Mouse (Mus musculus) myocyte (in vitro differentiated cells): ENCODE measurements at regions not wholly inside any gene's neighbourhood (a gene's known extent, or its start where the extent isn't known, plus 50 kb on each side); places are given as distances from the start of the nearest gene placed in this dataset.

Experiments
- H3K27me3 ChIP-seq: one replicate; pipeline ENCODE4 v1.6.1; 2011; ENCODE audit not compliant: control insufficient read depth, insufficient read depth, insufficient read length
- H3K36me3 ChIP-seq: one replicate; pipeline ENCODE4 v1.6.1; 2011; ENCODE audit not compliant: control insufficient read depth, insufficient read depth
- H3K4me2 ChIP-seq: one replicate; pipeline ENCODE4 v1.6.1; 2011; ENCODE audit warnings: low read depth, control low read depth
- H3K4me3 ChIP-seq: one replicate; pipeline ENCODE4 v1.5.1; 2011; ENCODE audit warnings: mild to moderate bottlenecking, control low read depth, moderate library complexity
- H3K79me2 ChIP-seq: one replicate; pipeline ENCODE4 v1.6.1; 2011; ENCODE audit not compliant: control insufficient read depth, insufficient read depth
- H3ac ChIP-seq: one replicate; pipeline ENCODE4 v1.6.1; 2011; ENCODE audit not compliant: control insufficient read depth, insufficient read length
- CEBPB ChIP-seq: IDR thresholded peaks from 2 replicates; pipeline ENCODE4 v1.6.1; 2011; ENCODE audit warnings: mild to moderate bottlenecking, moderate library complexity; ENCODE audit not compliant: poor library complexity, insufficient read depth, severe bottlenecking
- E2F4 ChIP-seq: IDR thresholded peaks from one replicate; pipeline ENCODE4 v1.6.1; 2011; ENCODE audit warnings: mild to moderate bottlenecking, control low read depth, moderate library complexity; ENCODE audit not compliant: insufficient read depth
- MAX ChIP-seq: IDR thresholded peaks from one replicate; pipeline ENCODE4 v1.6.1; 2011; ENCODE audit warnings: low read depth, mild to moderate bottlenecking, control low read depth
- MYOD1 ChIP-seq, 3 experiments: IDR thresholded peaks; one replicate each; pipeline ENCODE4 v1.6.1; 2011; ENCODE audit warnings: control low read depth in 2 of 3, low read depth in 2 of 3, mild to moderate bottlenecking in 2 of 3, moderate library complexity in 1 of 3; ENCODE audit not compliant: insufficient read length in 2 of 3, control insufficient read depth in 1 of 3
- MYOG ChIP-seq, 3 experiments: IDR thresholded peaks; one replicate each; pipeline ENCODE4 v1.6.1; 2011; ENCODE audit warnings: control low read depth in 2 of 3, low read depth in 2 of 3, mild to moderate bottlenecking in 2 of 3; ENCODE audit not compliant: insufficient read length in 2 of 3, control insufficient read depth in 1 of 3, insufficient read depth in 1 of 3
- POLR2A ChIP-seq: IDR thresholded peaks from one replicate; pipeline ENCODE4 v1.6.1; 2011; ENCODE audit warnings: low read depth, mild to moderate bottlenecking, control low read depth, moderate library complexity; ENCODE audit not compliant: insufficient read length
- POLR2AphosphoS2 ChIP-seq: IDR thresholded peaks from one replicate; pipeline ENCODE4 v1.6.1; 2011; ENCODE audit warnings: low read depth, control low read depth; ENCODE audit not compliant: insufficient read length
- REST ChIP-seq: IDR thresholded peaks from one replicate; pipeline ENCODE4 v1.6.1; 2011; ENCODE audit warnings: mild to moderate bottlenecking, control low read depth, moderate library complexity; ENCODE audit not compliant: insufficient read depth, insufficient read length
- SRF ChIP-seq: IDR thresholded peaks from one replicate; pipeline ENCODE4 v1.6.1; 2011; ENCODE audit warnings: low read depth; ENCODE audit not compliant: control insufficient read depth, insufficient read length
- TCF12 ChIP-seq: IDR thresholded peaks from one replicate; pipeline ENCODE4 v1.6.1; 2011; ENCODE audit warnings: mild to moderate bottlenecking, control low read depth; ENCODE audit not compliant: poor library complexity, insufficient read depth, severe bottlenecking
- TCF3 ChIP-seq: IDR thresholded peaks from one replicate; pipeline ENCODE4 v1.6.1; 2011; ENCODE audit warnings: low read depth, control low read depth; ENCODE audit not compliant: insufficient read length
- USF1 ChIP-seq: IDR thresholded peaks from one replicate; pipeline ENCODE4 v1.6.1; 2011; ENCODE audit warnings: low read depth, mild to moderate bottlenecking, control low read depth, moderate library complexity

DNA sequence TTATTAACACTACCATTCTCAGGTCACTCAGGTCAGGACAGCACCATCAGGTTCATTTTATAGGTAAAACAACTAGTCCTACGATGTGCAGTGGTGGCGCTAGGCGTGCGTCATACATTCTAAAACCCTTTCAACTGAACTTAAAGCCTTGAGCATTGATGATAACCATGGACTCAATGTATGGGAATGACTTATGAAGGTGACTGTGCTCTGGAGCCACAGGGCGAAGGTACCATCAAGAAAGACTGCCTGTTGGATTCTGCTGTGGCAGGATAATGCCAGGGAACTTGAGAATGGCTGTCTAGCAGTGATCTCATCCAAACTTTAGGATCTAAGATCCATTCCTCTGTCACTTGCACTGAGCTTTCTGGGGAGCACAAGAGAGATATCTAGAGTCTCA lies 184.7 kb downstream of the Fam43a start:
- no peaks in the 10 kb centered on the region for H3K27me3 ChIP-seq
- H3ac ChIP-seq, result no peak overlapping the region
- no peaks in the 10 kb centered on the region for H3K36me3 ChIP-seq
- TF ChIP-seq MYOG (IDR thresholded peaks at IDR 0.05; ENCODE audit: control insufficient read depth in 1 of 3, insufficient read depth in 1 of 3, insufficient read length in 2 of 3, low read depth in 2 of 3) (no peak), E2F4 (no peak)
- H3K4me2 ChIP-seq, result no peak overlapping the region
- H3K79me2 ChIP-seq, result no peaks in the 10 kb centered on the region
- H3K4me3 ChIP-seq, result no peak overlapping the region

DNA sequence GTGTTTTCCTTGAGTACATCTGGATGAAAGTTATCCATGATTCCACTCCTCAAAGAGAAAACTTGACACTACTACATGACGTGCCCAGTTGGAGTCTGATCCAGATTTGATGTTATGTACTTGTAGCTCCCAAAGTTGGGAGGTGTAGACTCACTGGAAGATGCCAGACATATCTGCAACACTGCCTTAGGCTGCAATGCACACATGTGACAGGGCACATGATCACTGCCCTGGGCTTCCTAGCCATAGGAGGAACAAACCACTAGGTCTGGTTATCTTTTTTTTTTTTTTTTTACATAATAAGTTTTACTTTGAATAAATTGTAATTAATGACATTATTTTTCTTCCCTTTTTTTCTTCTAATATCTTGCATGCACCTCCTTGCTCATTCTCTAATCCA lies 185.4 kb downstream of the Fam43a start:
- Histone ChIP-seq H3K4me3 (no peak overlapping the region), H3K4me2 (no peak overlapping the region), H3K27me3 (no peaks in the 10 kb centered on the region), H3K79me2 (no peaks in the 10 kb centered on the region), H3K36me3 (no peaks in the 10 kb centered on the region), H3ac (no peak overlapping the region)
- TF ChIP-seq MAX, result no peak
- no peak for TF ChIP-seq MYOG (IDR thresholded peaks at IDR 0.05; ENCODE audit: control insufficient read depth in 1 of 3, insufficient read depth in 1 of 3, insufficient read length in 2 of 3, low read depth in 2 of 3)
- TF ChIP-seq CEBPB, result no peak
- TF ChIP-seq REST, result no peak
- TF ChIP-seq USF1, result no peak
- no peak for TF ChIP-seq MYOD1 (IDR thresholded peaks at IDR 0.05; ENCODE audit: control insufficient read depth in 1 of 3, insufficient read length in 2 of 3, low read depth in 2 of 3)
- TF ChIP-seq E2F4, result no peak
- no peak for TF ChIP-seq TCF12

DNA sequence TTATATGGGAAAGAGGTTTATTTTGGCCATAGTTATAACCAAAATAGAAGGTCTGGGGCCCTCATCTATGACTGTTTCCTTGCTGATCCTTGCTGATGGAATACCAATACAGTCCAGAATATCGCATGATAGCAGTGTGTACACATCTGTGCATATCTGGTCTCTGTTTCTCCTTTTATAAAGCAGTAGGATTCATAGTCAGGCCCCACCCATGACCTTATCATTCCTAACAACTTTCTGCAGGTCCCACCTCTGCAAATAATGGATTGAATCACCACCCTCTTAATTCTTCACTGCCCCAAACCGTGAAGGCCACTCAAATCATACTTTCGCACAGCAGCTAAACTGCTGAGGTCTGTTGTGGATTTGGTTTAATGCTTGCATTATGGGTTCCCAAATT lies 186.5 kb downstream of the Fam43a start:
- Histone ChIP-seq H3K4me2 (no peak overlapping the region), H3K4me3 (no peak overlapping the region), H3K36me3 (no peaks in the 10 kb centered on the region), H3K27me3 (no peaks in the 10 kb centered on the region), H3K79me2 (no peaks in the 10 kb centered on the region), H3ac (no peak overlapping the region)
- TF ChIP-seq USF1 (no peak), E2F4 (no peak), MAX (no peak), REST (no peak), MYOD1 (IDR thresholded peaks at IDR 0.05; ENCODE audit: control insufficient read depth in 1 of 3, insufficient read length in 2 of 3, low read depth in 2 of 3) (no peak), MYOG (IDR thresholded peaks at IDR 0.05; ENCODE audit: control insufficient read depth in 1 of 3, insufficient read depth in 1 of 3, insufficient read length in 2 of 3, low read depth in 2 of 3) (no peak), POLR2A (no peak), SRF (no peak), POLR2AphosphoS2 (no peak)

DNA sequence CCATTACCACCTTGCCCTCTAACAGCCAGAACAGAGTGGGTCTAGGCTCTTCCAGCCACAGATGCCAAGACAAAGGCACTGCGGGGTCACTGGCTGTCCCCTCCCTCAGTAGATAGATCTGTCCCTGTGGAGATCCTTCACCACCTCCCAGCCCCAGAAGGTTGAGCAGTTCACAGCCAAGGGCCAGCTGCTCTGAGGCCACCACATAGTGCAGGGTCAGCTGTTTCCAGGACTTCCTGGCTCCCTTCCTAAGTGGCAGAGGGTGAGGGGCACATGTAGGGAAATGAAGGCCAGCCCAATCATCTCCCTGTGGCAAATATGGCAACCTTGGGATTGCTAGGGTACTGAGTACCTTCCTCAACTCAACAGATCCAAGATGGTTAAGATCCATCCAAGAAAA lies 187.8 kb downstream of the Fam43a start:
- Histone ChIP-seq H3K27me3 (no peaks in the 10 kb centered on the region), H3ac (no peak overlapping the region), H3K79me2 (no peaks in the 10 kb centered on the region), H3K36me3 (no peaks in the 10 kb centered on the region), H3K4me2 (no peak overlapping the region), H3K4me3 (no peak overlapping the region)
- no peak for TF ChIP-seq CEBPB
- no peak for TF ChIP-seq POLR2AphosphoS2
- TF ChIP-seq E2F4, result no peak
- TF ChIP-seq POLR2A, result no peak
- no peak for TF ChIP-seq SRF
- TF ChIP-seq MYOG (IDR thresholded peaks at IDR 0.05; ENCODE audit: control insufficient read depth in 1 of 3, insufficient read depth in 1 of 3, insufficient read length in 2 of 3, low read depth in 2 of 3), result peak in 1 of 3 experiments; percentile 80
- TF ChIP-seq MYOD1 (IDR thresholded peaks at IDR 0.05; ENCODE audit: control insufficient read depth in 1 of 3, insufficient read length in 2 of 3, low read depth in 2 of 3), result peak in 2 of 3 experiments; percentile 10 to 57
- no peak for TF ChIP-seq TCF3
- TF ChIP-seq TCF12, result no peak

DNA sequence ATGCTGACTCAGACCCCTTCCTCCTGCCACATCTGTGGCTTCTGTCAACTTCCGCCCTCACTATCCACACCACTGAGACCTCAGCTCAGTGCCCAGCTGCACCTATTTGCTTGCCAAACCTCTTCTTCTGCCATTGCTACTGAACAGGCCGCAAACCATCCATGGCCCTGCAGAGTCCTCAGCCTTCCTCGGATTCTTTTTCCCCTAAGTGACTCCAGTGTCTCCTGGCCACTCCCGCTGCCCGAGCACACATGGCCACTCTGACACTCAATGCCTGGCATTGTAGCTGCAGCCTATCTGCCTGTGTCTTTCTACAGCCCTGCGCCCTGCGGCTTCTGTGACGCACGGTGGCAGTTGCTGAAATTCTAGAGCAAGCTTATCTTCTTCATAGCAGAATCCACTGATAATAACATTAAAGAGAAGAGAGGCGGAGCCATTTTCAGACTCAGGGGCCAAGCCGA lies 188.8 kb downstream of the Fam43a start:
- no peak overlapping the region for H3K4me2 ChIP-seq
- no peaks in the 10 kb centered on the region for H3K27me3 ChIP-seq
- no peaks in the 10 kb centered on the region for H3K36me3 ChIP-seq
- TF ChIP-seq E2F4 (no peak), MYOD1 (IDR thresholded peaks at IDR 0.05; ENCODE audit: control insufficient read depth in 1 of 3, insufficient read length in 2 of 3, low read depth in 2 of 3) (peak in 1 of 3 experiments; percentile 8)
- H3K4me3 ChIP-seq, result no peak overlapping the region
- H3ac ChIP-seq, result no peak overlapping the region
- no peaks in the 10 kb centered on the region for H3K79me2 ChIP-seq
